Mouse (Mus musculus) right cerebral cortex, postnatal 36 days (tissue): ENCODE results near the gene Plpp4.
A peak's percentile ranks its signal among the peaks of the same experiment; 100 is the strongest.

ENCODE experiments used
- DNase-seq, 2 experiments: peaks; one replicate each; pipeline ENCODE4 v3.0.0; 2022; ENCODE audit warnings: low spot score in 2 of 2, mixed read lengths in 1 of 2

The Plpp4 gene

GRCm38 (mm10) chr7:129301622-129302021 lies 44.8 kb downstream of the Plpp4 start:
- no peak for DNase-seq

- no peak for DNase-seq
Measured at GRCm38 (mm10) chr7:129303356-129303755, 46.5 kb downstream of the Plpp4 start.

- no peak for DNase-seq
Measured at GRCm38 (mm10) chr7:129307042-129307825, 50.4 kb downstream of the Plpp4 start.

GRCm38 (mm10) chr7:129308661-129309060 lies 51.8 kb downstream of the Plpp4 start:
- DNase-seq: no peak

GRCm38 (mm10) chr7:129312521-129312920 lies 55.7 kb downstream of the Plpp4 start:
- no peak for DNase-seq

GRCm38 (mm10) chr7:129313969-129314368 lies 57.1 kb downstream of the Plpp4 start:
- no peak for DNase-seq

- DNase-seq: no peak
Measured at GRCm38 (mm10) chr7:129340096-129340495, 83.3 kb downstream of the Plpp4 start.

GRCm38 (mm10) chr7:129355561-129355960 lies 98.7 kb downstream of the Plpp4 start:
- no peak for DNase-seq

- DNase-seq: no peak
Measured at GRCm38 (mm10) chr7:129375306-129375705, 118.5 kb downstream of the Plpp4 start.

GRCm38 (mm10) chr7:129385149-129385548 lies 128.3 kb downstream of the Plpp4 start:
- no peak for DNase-seq

- no peak for DNase-seq
Measured at GRCm38 (mm10) chr7:129392835-129393489, 136.1 kb downstream of the Plpp4 start.

GRCm38 (mm10) chr7:129396561-129396960 lies 139.7 kb downstream of the Plpp4 start:
- no peak for DNase-seq

GRCm38 (mm10) chr7:129399071-129399470 lies 142.2 kb downstream of the Plpp4 start:
- DNase-seq: no peak

GRCm38 (mm10) chr7:129402695-129403364 lies 146.0 kb downstream of the Plpp4 start:
- peak; percentile 40 to 50 for DNase-seq

- no peak for DNase-seq
Measured at GRCm38 (mm10) chr7:129406069-129406468, 149.2 kb downstream of the Plpp4 start.

- DNase-seq: no peak
Measured at GRCm38 (mm10) chr7:129412695-129413094, 155.9 kb downstream of the Plpp4 start.

GRCm38 (mm10) chr7:129415179-129415578 lies 158.3 kb downstream of the Plpp4 start:
- no peak for DNase-seq

GRCm38 (mm10) chr7:129421181-129421580 lies 164.3 kb downstream of the Plpp4 start:
- DNase-seq: no peak

- no peak for DNase-seq
Measured at GRCm38 (mm10) chr7:129425554-129425953, 168.7 kb downstream of the Plpp4 start.

GRCm38 (mm10) chr7:129428794-129429193 lies 172.0 kb downstream of the Plpp4 start:
- no peak for DNase-seq

- no peak for DNase-seq
Measured at GRCm38 (mm10) chr7:129429903-129430302, 173.1 kb downstream of the Plpp4 start.
